17 mouse cellular contexts compared by ENCODE assay signal in genomic region chr8:116223235-116223634, GRCm38 (mm10).
"Had no signal": no experiment of that assay in that cellular context is flagged by ENCODE, and none has a peak within 500 bp of the region (broad histone marks: within the 10 kb centered on the region; RNA-seq: fewer than 3 reads in every experiment).

No protein-coding gene starts in this region.

- H3K4me1 ChIP-seq: liver, embryonic 15.5 days; lung, embryonic 15.5 days; midbrain, embryonic 13.5 days; midbrain, embryonic 15.5 days; neural tube, embryonic 12.5 days; stomach, embryonic 15.5 days had no signal

- H3K4me2 ChIP-seq: liver, embryonic 15.5 days; lung, embryonic 15.5 days; midbrain, embryonic 13.5 days; midbrain, embryonic 15.5 days; neural tube, embryonic 12.5 days; stomach, embryonic 15.5 days had no signal

- DNase-seq: liver, postnatal 0 days; lung, adult 2 months; lung, postnatal 14 days; lung, postnatal 36 days; right cerebral cortex, postnatal 14 days; thymus, adult 2 months; thymus, postnatal 25 days; thymus, postnatal 4 days had no signal

- H3K27ac ChIP-seq: liver, embryonic 15.5 days; lung, embryonic 15.5 days; macrophage; midbrain, embryonic 13.5 days; midbrain, embryonic 15.5 days; neural tube, embryonic 12.5 days; stomach, embryonic 15.5 days; stomach, postnatal 0 days had no signal

- H3K4me3 ChIP-seq: liver, embryonic 15.5 days; lung, embryonic 15.5 days; midbrain, embryonic 13.5 days; midbrain, embryonic 15.5 days; neural tube, embryonic 12.5 days; stomach, embryonic 15.5 days had no signal

- ATAC-seq: liver, postnatal 0 days; lung, postnatal 0 days; midbrain, embryonic 13.5 days; midbrain, embryonic 15.5 days had no signal

- H3K9me3 ChIP-seq: liver, embryonic 15.5 days; lung, embryonic 15.5 days; midbrain, embryonic 13.5 days; midbrain, embryonic 15.5 days; neural tube, embryonic 12.5 days; stomach, embryonic 15.5 days had no signal

- H3K36me3 ChIP-seq: liver, embryonic 15.5 days; lung, embryonic 15.5 days; midbrain, embryonic 13.5 days; midbrain, embryonic 15.5 days; neural tube, embryonic 12.5 days; stomach, embryonic 15.5 days had no signal

- H3K9ac ChIP-seq: liver, embryonic 15.5 days; liver, postnatal 0 days; lung, embryonic 15.5 days; midbrain, embryonic 13.5 days; midbrain, embryonic 15.5 days; neural tube, embryonic 12.5 days; stomach, embryonic 15.5 days had no signal

- H3K27me3 ChIP-seq: liver, embryonic 15.5 days; lung, embryonic 15.5 days; midbrain, embryonic 15.5 days; neural tube, embryonic 12.5 days; stomach, embryonic 15.5 days had no signal
